Mouse (Mus musculus) midbrain, embryonic 12.5 days (tissue): ENCODE measurements at regions not wholly inside any gene's neighbourhood (a gene's known extent, or its start where the extent isn't known, plus 50 kb on each side); places are given as distances from the start of the nearest gene placed in this dataset.

ENCODE experiments used
- ATAC-seq: fragments of 200-750 bp; cut with Nextera tagmentation; 2 replicates; pipeline ENCODE4 v1.8.0; 2017; ENCODE audit warnings: low read depth, moderate TSS enrichment, moderate library complexity; ENCODE audit not compliant: low FRiP score
- H3K27ac ChIP-seq: fragments of 300-500 bp; sonication (generic); replicated peaks from 2 replicates; pipeline ENCODE4 v1.5.1; 2016; ENCODE audit warnings: mild to moderate bottlenecking
- H3K27me3 ChIP-seq: fragments of 300-500 bp; sonication (generic); 2 replicates; pipeline ENCODE4 v1.6.1; 2016; ENCODE audit warnings: mild to moderate bottlenecking
- H3K36me3 ChIP-seq: fragments of 300-500 bp; sonication (generic); 2 replicates; pipeline ENCODE4 v1.6.1; 2016
- H3K4me1 ChIP-seq: fragments of 300-500 bp; sonication (generic); 2 replicates; pipeline ENCODE4 v1.6.1; 2016
- H3K4me2 ChIP-seq: fragments of 300-500 bp; sonication (generic); replicated peaks from 2 replicates; pipeline ENCODE4 v1.6.1; 2016; ENCODE audit warnings: mild to moderate bottlenecking, moderate library complexity
- H3K4me3 ChIP-seq: fragments of 300-500 bp; sonication (generic); 2 replicates; pipeline ENCODE4 v1.5.1; 2016; ENCODE audit warnings: mild to moderate bottlenecking
- H3K9ac ChIP-seq: fragments of 300-500 bp; sonication (generic); replicated peaks from 2 replicates; pipeline ENCODE4 v1.6.1; 2016; ENCODE audit warnings: mild to moderate bottlenecking, moderate library complexity
- H3K9me3 ChIP-seq: fragments of 300-500 bp; sonication (generic); 2 replicates; pipeline ENCODE4 v1.6.1; 2016; ENCODE audit warnings: mild to moderate bottlenecking
- WGBS: fragments of 180-500 bp; shearing (Covaris S2); methylation state at CpG from one replicate; pipeline ENCODE4 v1.1.7; 2016; 5-methylcytosine and 5-hydroxymethylcytosine counted together

DNA sequence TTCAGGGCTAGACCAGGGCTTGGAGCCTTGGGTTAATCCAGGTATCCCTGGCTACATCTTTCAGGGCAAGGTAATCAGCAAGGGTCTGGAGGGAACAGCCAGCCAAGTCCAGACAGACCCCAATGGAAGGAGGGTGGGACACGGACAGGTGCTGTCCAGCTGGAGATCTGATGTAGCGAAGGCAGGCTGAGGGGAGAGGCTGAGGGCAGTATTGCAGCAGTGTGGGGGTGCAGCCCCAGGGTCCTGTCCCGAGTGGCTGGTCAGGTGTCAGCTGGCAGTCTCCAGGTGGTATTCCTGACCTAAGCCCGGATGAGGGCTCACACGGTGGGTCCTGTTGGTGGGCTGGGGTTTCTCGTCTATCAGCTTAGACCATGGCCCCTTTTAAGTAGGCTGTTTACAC, 245.7 kb downstream of the Etnk1 start:
- Histone ChIP-seq H3K4me2 (no peak overlapping the region), H3K9me3 (0 out of 2 replicates have a peak, but pooled peaks cover 1% of the 10 kb centered on the region), H3K4me3 (no peak overlapping the region), H3K9ac (no peak overlapping the region), H3K4me1 (no peaks in the 10 kb centered on the region), H3K27ac (no peak overlapping the region), H3K27me3 (no peaks in the 10 kb centered on the region), H3K36me3 (no peaks in the 10 kb centered on the region)
- ATAC-seq, result no peak
- 94% methylated on average over 6 of the region's 6 CpGs for WGBS

DNA sequence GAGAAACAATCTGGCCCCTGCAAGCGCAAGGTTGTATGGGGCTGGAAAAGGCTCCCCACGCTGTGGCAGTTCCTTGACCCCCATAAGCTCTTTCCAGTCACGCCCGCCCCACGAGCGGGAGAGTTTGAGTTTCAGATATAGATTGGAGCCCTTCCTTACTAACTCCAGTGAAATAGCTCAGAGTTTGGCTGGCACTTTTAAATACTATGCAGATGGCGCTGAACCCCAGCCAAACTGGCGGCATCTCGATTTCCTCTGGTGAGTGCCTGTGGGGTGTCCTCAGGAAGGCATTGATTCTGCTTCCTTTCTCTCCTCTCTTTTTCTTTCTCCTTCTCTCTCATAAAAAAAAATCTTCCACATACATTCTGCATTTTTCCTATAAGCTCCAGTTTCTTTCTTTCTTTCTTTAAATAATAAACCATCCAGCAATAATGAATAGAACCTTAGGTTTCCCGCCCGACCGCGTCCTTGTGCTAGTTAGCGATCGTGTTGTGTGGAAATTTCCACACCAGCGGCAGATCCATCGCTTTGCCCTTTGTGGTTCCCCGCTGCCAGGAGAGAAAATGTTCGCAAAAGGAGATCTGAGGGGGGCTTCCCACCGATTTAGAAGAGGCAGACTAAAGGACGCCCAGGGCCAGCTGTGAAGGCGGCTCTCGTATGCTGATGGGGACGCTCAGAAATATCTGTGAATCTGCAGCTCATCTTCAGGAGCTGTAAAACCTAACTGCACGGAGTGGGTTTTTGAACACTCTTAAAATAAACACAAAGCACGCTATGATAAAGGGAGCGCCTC, 247.8 kb downstream of the Etnk1 start:
- no peaks in the 10 kb centered on the region for H3K4me1 ChIP-seq
- no peak overlapping the region for H3K4me3 ChIP-seq
- H3K36me3 ChIP-seq, result no peaks in the 10 kb centered on the region
- H3K27me3 ChIP-seq, result no peaks in the 10 kb centered on the region
- no peak overlapping the region for H3K4me2 ChIP-seq
- H3K9me3 ChIP-seq, result 0 out of 2 replicates have a peak, but pooled peaks cover 2% of the 10 kb centered on the region
- no peak overlapping the region for H3K27ac ChIP-seq
- ATAC-seq, result no peak
- WGBS, result 89% methylated on average over 27 of the region's 27 CpGs
- no peak overlapping the region for H3K9ac ChIP-seq

DNA sequence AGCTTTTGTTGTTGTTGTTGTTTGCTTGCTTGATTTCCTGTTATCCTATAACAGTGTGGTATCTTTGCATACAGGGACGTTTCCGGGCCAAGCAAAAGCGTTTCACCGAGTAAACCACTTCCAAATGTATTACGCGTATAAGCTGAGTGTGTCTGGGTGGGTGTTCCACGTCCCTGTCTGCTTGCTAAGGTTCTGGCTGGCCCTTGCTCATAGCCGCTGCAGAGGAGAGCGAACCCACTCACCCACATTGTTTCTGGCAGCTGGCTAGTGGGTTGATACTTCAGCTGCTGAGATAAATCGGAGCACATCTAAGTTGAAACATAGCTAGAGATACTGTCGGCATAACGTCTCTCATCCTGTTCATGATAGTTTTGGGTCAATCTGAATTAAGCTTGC, 248.4 kb downstream of the Etnk1 start:
- 94% methylated on average over 12 of the region's 12 CpGs for WGBS
- Histone ChIP-seq H3K36me3 (no peaks in the 10 kb centered on the region), H3K27ac (no peak overlapping the region), H3K9me3 (0 out of 2 replicates have a peak, but pooled peaks cover 2% of the 10 kb centered on the region), H3K9ac (no peak overlapping the region), H3K4me2 (no peak overlapping the region), H3K4me3 (no peak overlapping the region), H3K4me1 (no peaks in the 10 kb centered on the region), H3K27me3 (no peaks in the 10 kb centered on the region)
- ATAC-seq, result no peak

DNA sequence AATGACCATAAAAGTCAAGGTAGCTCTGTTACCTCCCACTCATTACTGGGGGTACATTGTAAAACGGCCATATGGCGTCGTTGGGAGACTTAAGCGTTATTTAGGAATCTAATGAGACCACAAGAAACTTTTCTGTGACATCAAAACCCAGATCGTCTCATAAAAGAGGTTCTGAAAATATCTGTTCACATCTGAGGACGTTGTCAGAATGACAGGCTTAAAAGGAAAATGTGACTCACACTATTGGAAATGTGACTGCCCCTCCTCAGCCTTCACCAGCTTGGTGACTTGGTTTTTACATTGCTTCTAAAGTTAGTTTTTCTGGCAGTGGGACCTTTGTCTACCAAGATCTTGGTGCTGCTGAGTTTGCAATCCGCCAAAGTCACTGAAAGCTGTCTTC, 252.9 kb downstream of the Etnk1 start:
- Histone ChIP-seq H3K36me3 (no peaks in the 10 kb centered on the region), H3K9ac (no peak overlapping the region), H3K4me3 (no peak overlapping the region), H3K27ac (no peak overlapping the region), H3K4me2 (no peak overlapping the region), H3K4me1 (no peaks in the 10 kb centered on the region), H3K27me3 (no peaks in the 10 kb centered on the region), H3K9me3 (0 out of 2 replicates have a peak, but pooled peaks cover 2% of the 10 kb centered on the region)
- ATAC-seq, result no peak
- WGBS, result 92% methylated on average over 7 of the region's 7 CpGs

DNA sequence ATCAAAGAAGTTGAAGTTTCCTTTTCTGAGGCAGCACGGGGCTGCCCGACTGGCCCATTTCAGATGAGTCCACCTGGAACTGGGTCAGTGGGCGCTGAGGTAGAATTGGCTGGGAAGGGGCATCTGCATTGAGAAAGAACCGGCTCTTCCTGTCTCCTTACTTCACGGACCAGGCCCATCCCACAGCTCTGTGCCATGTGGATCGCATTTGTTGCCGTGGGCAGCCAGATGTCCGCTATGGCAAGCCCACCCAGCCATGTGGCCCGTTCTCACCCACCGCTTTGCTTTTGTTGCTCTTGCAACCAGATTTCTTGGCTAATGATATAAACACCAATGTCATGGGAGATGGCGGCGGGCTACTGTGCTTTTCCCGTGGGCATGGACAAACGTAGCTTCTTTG, 256.0 kb downstream of the Etnk1 start:
- ATAC-seq, result no peak
- H3K36me3 ChIP-seq, result no peaks in the 10 kb centered on the region
- 95% methylated on average over 14 of the region's 14 CpGs for WGBS
- H3K27ac ChIP-seq, result no peak overlapping the region
- no peak overlapping the region for H3K9ac ChIP-seq
- H3K4me3 ChIP-seq, result no peak overlapping the region
- no peaks in the 10 kb centered on the region for H3K27me3 ChIP-seq
- no peaks in the 10 kb centered on the region for H3K4me1 ChIP-seq
- H3K9me3 ChIP-seq, result no peaks in the 10 kb centered on the region
- no peak overlapping the region for H3K4me2 ChIP-seq

DNA sequence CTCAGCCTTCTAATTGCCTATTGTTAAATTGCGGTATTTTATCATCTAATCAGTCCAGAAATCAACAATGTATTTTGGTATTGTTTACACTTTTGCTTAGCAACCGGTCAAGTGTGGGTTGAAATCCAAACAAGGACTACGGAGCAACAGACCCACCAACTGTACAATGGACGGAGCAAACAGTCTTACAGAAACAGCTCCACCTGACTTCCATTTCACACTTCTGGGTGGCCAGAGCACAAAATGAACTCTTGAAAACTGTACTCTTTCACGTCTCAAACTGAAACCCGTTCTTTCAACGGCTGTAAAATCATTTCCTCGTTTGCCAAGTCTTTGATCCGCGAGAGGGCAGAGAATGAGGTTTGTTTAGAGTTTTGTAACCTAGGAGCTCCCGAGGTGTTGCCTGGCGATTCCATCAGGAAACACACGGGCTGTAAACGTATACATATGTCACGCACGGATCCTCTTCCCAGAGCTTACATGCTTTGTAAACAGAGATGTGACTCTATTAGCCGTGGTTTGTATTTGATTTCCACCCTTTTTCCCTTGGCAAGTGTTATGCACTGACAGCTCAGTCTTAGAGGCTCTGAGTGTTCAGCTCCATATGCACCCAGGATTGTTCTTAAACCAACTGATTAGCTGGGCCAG, 258.3 kb downstream of the Etnk1 start:
- Histone ChIP-seq H3K27me3 (no peaks in the 10 kb centered on the region), H3K4me3 (no peak overlapping the region), H3K36me3 (no peaks in the 10 kb centered on the region), H3K9ac (no peak overlapping the region), H3K9me3 (no peaks in the 10 kb centered on the region), H3K4me1 (no peaks in the 10 kb centered on the region), H3K27ac (no peak overlapping the region), H3K4me2 (no peak overlapping the region)
- no peak for ATAC-seq
- 73% methylated on average over 17 of the region's 17 CpGs for WGBS

DNA sequence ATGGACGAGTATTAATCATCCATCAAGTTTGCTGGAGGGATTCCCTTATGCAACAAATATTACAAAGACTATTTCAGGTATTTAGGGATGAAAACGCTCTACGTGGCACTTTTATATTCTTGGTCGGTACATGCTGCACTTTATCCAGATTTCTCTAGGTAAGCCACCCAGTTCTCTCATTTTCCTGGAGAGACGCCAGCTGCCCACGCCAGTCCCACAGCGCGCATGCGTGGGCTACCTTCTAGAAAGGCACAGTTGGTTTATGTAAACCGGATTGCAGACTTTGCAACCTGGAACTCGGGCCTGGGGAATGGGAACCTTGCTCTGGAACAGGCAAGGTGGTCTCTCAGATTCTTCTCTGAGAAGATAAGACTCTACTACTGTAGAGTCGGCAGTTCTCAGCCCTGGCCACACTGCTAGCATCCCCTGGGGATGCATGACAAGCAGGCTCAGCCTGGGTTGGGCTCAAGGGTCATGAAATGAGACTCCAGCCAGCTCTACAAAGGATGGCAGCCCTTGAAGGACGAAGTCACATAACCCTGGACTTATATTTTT, 265.0 kb downstream of the Etnk1 start:
- Histone ChIP-seq H3K27ac (no peak overlapping the region), H3K4me3 (no peak overlapping the region), H3K9me3 (no peaks in the 10 kb centered on the region), H3K4me1 (peaks cover 6% of the 10 kb centered on the region; the same call in 1 of the 2 replicates), H3K36me3 (no peaks in the 10 kb centered on the region), H3K9ac (no peak overlapping the region), H3K27me3 (no peaks in the 10 kb centered on the region), H3K4me2 (no peak overlapping the region)
- ATAC-seq, result no peak
- WGBS, result 89% methylated on average over 13 of the region's 13 CpGs

DNA sequence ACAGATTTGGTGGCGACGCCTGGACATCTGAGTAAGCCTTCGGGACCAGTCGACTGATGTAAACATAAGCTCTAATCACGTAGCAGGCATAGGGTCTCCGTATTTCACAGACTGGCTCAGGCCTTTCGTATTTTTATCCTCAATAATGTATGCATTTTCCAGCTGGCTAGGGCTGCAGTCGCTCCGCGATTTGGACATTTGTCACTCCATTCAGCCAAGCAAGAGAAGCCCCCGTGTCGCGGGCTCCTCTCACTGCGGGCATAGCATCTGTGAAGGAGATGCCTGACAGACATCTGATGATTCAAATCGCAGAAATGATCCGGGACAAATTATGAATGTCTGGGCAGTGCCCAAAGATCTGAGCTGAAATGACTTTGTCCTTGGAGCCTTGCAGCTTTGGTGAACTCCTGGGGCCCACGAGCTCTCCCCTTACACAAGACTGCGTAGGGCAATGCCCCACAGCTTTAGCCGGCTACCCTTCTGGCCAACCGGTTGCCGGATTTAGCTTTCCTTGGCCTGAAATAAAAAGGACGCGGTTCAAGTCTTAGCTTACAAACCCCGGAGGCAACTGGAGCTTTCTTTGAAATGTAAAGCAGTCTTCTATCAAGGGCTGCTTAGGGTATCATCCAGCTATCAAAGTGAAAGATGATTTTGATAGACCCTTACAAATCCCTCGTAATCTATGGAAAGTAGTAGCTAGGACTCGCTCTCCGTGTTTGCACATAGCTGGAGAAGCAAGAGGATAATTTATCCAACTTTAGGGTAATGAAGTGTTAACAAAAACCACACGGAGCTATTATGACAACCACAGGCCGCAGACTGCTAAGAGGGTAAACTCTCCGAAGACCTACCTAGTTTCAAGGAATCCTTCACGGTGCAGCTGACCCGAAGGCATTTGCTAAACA, 270.6 kb downstream of the Etnk1 start:
- Histone ChIP-seq H3K4me1 (peaks cover 18% of the 10 kb centered on the region), H3K9me3 (no peaks in the 10 kb centered on the region), H3K4me2 (peak overlapping the region; percentile 42), H3K4me3 (peak overlapping the region; percentile 6; the same call in 1 of the 2 replicates), H3K36me3 (no peaks in the 10 kb centered on the region), H3K27ac (peak overlapping the region; percentile 63), H3K27me3 (no peaks in the 10 kb centered on the region), H3K9ac (no peak overlapping the region)
- peak; percentile 55 for ATAC-seq
- 46% methylated on average over 32 of the region's 32 CpGs for WGBS

DNA sequence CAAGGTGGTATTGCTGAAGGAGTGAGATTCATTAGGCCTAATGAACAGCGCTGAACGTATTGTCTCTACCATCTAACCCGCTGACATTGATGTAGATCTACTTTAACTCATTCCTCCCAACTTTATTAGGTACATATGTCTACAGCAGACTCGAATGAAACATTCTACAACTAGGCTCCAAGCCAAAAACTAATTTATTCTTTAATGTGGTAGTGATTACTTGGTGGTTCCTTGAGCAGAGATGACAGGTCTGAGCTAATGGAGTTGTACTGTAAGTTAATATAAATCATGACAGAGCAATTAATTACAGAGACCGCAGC, 271.2 kb downstream of the Etnk1 start:
- H3K27me3 ChIP-seq, result no peaks in the 10 kb centered on the region
- no peak overlapping the region for H3K9ac ChIP-seq
- no peak for ATAC-seq
- no peaks in the 10 kb centered on the region for H3K36me3 ChIP-seq
- H3K9me3 ChIP-seq, result no peaks in the 10 kb centered on the region
- WGBS, result 82% methylated on average over 5 of the region's 5 CpGs
- H3K4me2 ChIP-seq, result no peak overlapping the region
- H3K27ac ChIP-seq, result no peak overlapping the region
- H3K4me3 ChIP-seq, result no peak overlapping the region
- peaks cover 18% of the 10 kb centered on the region for H3K4me1 ChIP-seq

DNA sequence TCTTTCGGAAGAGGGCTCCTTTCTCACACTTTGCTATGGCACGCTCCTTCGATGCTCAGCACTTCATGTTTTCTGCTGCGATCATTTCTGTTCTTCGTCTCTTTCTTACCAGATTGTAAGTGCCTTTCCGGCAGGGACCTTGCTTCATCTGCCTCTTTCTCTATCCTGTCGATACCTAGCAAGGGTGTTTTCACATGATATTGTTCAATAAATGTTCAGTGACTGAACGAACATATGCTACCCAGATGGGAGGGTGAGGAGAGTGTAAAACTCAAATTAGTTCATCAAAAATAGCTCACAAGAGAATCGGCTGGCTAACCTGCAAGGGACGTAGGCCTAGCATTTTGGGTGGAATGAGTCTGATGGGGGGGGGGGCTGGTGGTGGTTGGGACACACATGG, 272.5 kb downstream of the Etnk1 start:
- Histone ChIP-seq H3K4me3 (no peak overlapping the region), H3K27ac (no peak overlapping the region), H3K4me2 (no peak overlapping the region), H3K27me3 (no peaks in the 10 kb centered on the region), H3K9ac (no peak overlapping the region), H3K36me3 (no peaks in the 10 kb centered on the region), H3K4me1 (peaks cover 18% of the 10 kb centered on the region), H3K9me3 (no peaks in the 10 kb centered on the region)
- WGBS, result 92% methylated on average over 10 of the region's 10 CpGs
- no peak for ATAC-seq

DNA sequence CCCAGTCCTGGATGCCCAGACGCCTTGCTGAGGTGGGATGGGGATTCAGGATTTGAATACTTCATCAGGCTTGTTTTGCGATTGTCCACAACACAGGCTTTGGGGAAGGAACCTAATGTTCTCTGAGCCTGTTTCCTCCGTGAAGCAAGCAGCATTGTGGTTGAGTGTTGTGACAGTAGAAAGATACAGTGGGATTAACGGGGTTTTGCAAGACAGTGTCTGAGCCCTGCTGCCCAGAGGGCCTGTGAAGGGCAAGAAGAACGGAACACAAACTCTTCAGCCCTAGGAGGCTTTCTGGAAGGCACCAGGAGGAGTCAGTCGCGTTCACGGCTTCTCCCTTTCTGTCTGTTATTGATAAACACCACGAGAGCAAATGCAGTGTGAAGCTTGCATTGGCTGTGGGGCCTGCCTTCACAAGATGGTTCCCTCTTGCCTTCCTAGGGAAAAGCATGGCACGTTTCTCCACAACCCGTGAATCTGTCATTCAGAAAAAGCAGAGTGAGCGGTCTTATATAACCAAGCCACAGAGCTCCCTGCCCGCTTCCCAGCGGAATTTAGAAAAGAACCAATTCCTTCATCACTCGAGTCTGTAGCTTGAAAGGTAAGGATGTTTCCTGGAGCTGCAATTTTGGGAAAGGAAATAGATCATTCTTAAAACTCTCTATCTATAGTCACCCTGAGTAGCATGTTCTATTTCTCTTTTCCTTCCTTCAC, 273.4 kb downstream of the Etnk1 start:
- Histone ChIP-seq H3K4me1 (peaks cover 18% of the 10 kb centered on the region), H3K36me3 (no peaks in the 10 kb centered on the region), H3K4me2 (no peak overlapping the region), H3K9me3 (no peaks in the 10 kb centered on the region), H3K4me3 (no peak overlapping the region), H3K9ac (no peak overlapping the region), H3K27ac (no peak overlapping the region), H3K27me3 (no peaks in the 10 kb centered on the region)
- ATAC-seq, result no peak
- 83% methylated on average over 15 of the region's 15 CpGs for WGBS
